Mouse (Mus musculus) small intestine, adult 2 months (tissue): ENCODE results near the gene Gm45213.
"Not testable (repeated sequence)": the region's sequence is repeated elsewhere in the genome, so short reads cannot be mapped to it uniquely, and the experiment has no call there.

Experiments used
- CTCF ChIP-seq: fragments of 200-500 bp; IDR thresholded peaks from 2 replicates; pipeline ENCODE4 v1.5.1; 2012; ENCODE audit warnings: low read depth, mild to moderate bottlenecking, control low read depth, inconsistent platforms, low read length, moderate library complexity, mixed read lengths; ENCODE audit not compliant: insufficient replicate concordance, insufficient read length; ENCODE audit errors: extremely low read depth
- POLR2A ChIP-seq: fragments of 200-500 bp; IDR thresholded peaks from 2 replicates; pipeline ENCODE4 v1.6.1; 2012; ENCODE audit warnings: low read depth, mild to moderate bottlenecking, control low read depth, inconsistent platforms, low read length, moderate library complexity

DNA sequence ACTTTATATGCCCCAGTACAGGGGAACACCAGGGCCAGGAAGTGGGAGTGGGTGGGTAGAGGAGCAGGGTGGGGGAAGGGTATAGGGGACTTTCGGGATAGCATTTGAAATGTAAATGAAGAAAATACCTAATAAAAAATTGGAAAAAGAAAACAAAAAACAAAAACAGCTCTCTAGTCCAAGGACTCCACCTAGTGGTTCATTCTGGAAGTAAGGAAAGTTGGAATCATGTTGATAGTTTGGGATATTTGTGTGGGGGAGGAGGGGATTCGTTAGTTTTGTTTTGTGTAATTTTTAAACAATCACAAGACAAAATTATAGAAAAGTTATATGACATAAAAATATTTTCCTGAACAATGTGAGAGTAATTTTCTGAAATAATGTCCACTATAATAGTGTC is 12.0 kb downstream of the Gm45213 start:
- TF ChIP-seq CTCF, POLR2A: not testable (repeated sequence)
